Mouse (Mus musculus) intestine, postnatal 0 days (tissue): ENCODE results near the gene Chd3. TPM values are rescaled to one million over a fixed set of nuclear protein-coding genes. Genes with fewer than 3 reads are reported as not detected.
A peak's percentile ranks its signal among the peaks of the same experiment; 100 is the strongest.
"Not testable (repeated sequence)": the region's sequence is repeated elsewhere in the genome, so short reads cannot be mapped to it uniquely, and the experiment has no call there.

Source experiments
- ATAC-seq: fragments of 200-750 bp; cut with Nextera tagmentation; 2 replicates; pipeline ENCODE4 v1.8.0; 2017; ENCODE audit warnings: mild to moderate bottlenecking, moderate TSS enrichment, moderate library complexity
- H3K27ac ChIP-seq: fragments of 300-500 bp; sonication (generic); 2 replicates; pipeline ENCODE4 v1.5.1; 2014; ENCODE audit warnings: mild to moderate bottlenecking, low read depth, low read length, moderate library complexity
- H3K27me3 ChIP-seq: fragments of 300-500 bp; sonication (generic); replicated peaks from 2 replicates; pipeline ENCODE4 v1.6.1; 2014; ENCODE audit warnings: low read length, mixed read lengths; ENCODE audit not compliant: control insufficient read depth, insufficient read depth
- H3K36me3 ChIP-seq: fragments of 300-500 bp; sonication (generic); 2 replicates; pipeline ENCODE4 v1.6.1; 2014; ENCODE audit warnings: mild to moderate bottlenecking, moderate library complexity; ENCODE audit not compliant: control insufficient read depth, insufficient read depth
- H3K4me1 ChIP-seq: fragments of 300-500 bp; sonication (generic); replicated peaks from 2 replicates; pipeline ENCODE4 v1.6.1; 2014; ENCODE audit warnings: antibody characterized with exemption, low read length, mixed read lengths; ENCODE audit not compliant: control insufficient read depth, insufficient read depth
- H3K4me2 ChIP-seq: fragments of 300-500 bp; sonication (generic); replicated peaks from 2 replicates; pipeline ENCODE4 v1.6.1; 2014; ENCODE audit warnings: low read depth, mild to moderate bottlenecking, moderate library complexity
- H3K4me3 ChIP-seq: fragments of 300-500 bp; sonication (generic); 2 replicates; pipeline ENCODE4 v1.5.1; 2014; ENCODE audit warnings: low read depth, low read length
- H3K9ac ChIP-seq: fragments of 300-500 bp; sonication (generic); 2 replicates; pipeline ENCODE4 v1.6.1; 2014; ENCODE audit warnings: mild to moderate bottlenecking, low read depth, low read length
- H3K9me3 ChIP-seq: fragments of 300-500 bp; sonication (generic); 2 replicates; pipeline ENCODE4 v1.6.1; 2016; ENCODE audit warnings: mixed run types; ENCODE audit not compliant: control insufficient read depth
- CTCF ChIP-seq: sonication (generic); IDR thresholded peaks from 2 replicates; pipeline ENCODE4 v1.5.1; 2016; ENCODE audit warnings: low read depth, mild to moderate bottlenecking, control low read depth, antibody characterized with exemption, moderate library complexity
- WGBS: fragments of 180-500 bp; shearing (Covaris S2); extraction: QIAGEN DNeasy Blood & Tissue Kit; methylation state at CpG from one replicate; pipeline ENCODE4 v1.1.7; 2014; 5-methylcytosine and 5-hydroxymethylcytosine counted together
- polyA plus RNA-seq: library from polyadenylated mRNA; unstranded; fragments of >200 nt; fragmentation: Nextera tagmentation; extraction: Ambion mirVana; gene quantifications from 2 replicates; pipeline ENCODE4 v1.2.1, GENCODE M21; 2015

The Chd3 gene
- polyA plus RNA-seq, 1 experiment from 2014 or later, result 19.4 TPM

- H3K4me3 ChIP-seq, result peak within 1 kb of the TSS; percentile 26
- peak within 1 kb of the TSS; percentile 76 for H3K4me2 ChIP-seq
- H3K27ac ChIP-seq, result peak within 1 kb of the TSS; percentile 64
- 24% methylated on average over 16 of the region's 16 CpGs for WGBS
- H3K4me1 ChIP-seq, result 0 out of 2 replicates have a peak, but pooled peaks cover 5% of the 10 kb centered on the region
- H3K27me3 ChIP-seq, result no peaks in the 10 kb centered on the region
- peaks cover 32% of the 10 kb centered on the region for H3K36me3 ChIP-seq
- no peak for ATAC-seq
- peak within 1 kb of the TSS; percentile 42; the same call in 1 of the 2 replicates for H3K9ac ChIP-seq
- TF ChIP-seq CTCF, result no peak
- H3K9me3 ChIP-seq, result no peaks in the 10 kb centered on the region
Measured at GRCm38 (mm10) chr11:69398059-69398458, 28.9 kb upstream of the Chd3 start, which contains the start of gene Tmem88. Gene Tmem88, minus strand, starts transcription at chr11:69398234.

- Histone ChIP-seq H3K9ac (peak overlapping the region; percentile 42; the same call in 1 of the 2 replicates), H3K4me2 (peak overlapping the region; percentile 76), H3K4me3 (peak overlapping the region; percentile 26), H3K36me3 (peaks cover 32% of the 10 kb centered on the region), H3K9me3 (no peaks in the 10 kb centered on the region), H3K27ac (peak overlapping the region; percentile 64), H3K27me3 (no peaks in the 10 kb centered on the region), H3K4me1 (0 out of 2 replicates have a peak, but pooled peaks cover 5% of the 10 kb centered on the region)
- TF ChIP-seq CTCF, result peak; percentile 34
- ATAC-seq, result no peak
- 35% methylated on average over 24 of the region's 24 CpGs for WGBS
Measured at GRCm38 (mm10) chr11:69397581-69398057, 28.4 kb upstream of the Chd3 start.

DNA sequence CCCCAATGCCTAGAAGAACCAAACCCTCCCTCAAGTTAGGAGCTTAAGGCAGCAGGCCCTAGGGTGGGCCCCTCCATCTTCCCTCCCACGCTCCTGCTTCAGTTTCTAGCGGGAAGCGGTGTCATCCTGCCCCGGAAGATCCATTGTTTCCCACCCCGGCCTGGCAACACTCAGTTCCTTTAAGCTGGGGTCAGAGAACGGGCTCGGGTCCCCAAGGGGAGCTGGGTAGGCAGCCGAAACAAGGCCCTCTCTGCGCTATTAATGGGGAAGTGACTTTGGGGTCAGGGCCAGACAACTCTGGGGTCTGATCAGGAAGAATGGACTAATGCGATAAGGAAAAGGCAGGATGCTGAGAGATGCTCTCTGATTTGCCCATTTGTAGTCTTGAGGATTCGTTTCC lies 27.6 kb upstream of the Chd3 start:
- peak overlapping the region; percentile 91 for H3K27ac ChIP-seq
- 45% methylated on average over 11 of the region's 11 CpGs for WGBS
- H3K27me3 ChIP-seq, result no peaks in the 10 kb centered on the region
- H3K9me3 ChIP-seq, result no peaks in the 10 kb centered on the region
- H3K4me2 ChIP-seq, result peak overlapping the region; percentile 76
- H3K4me1 ChIP-seq, result 0 out of 2 replicates have a peak, but pooled peaks cover 5% of the 10 kb centered on the region
- no peak for TF ChIP-seq CTCF
- H3K36me3 ChIP-seq, result peaks cover 25% of the 10 kb centered on the region
- ATAC-seq, result no peak
- H3K4me3 ChIP-seq, result peak overlapping the region; percentile 58
- H3K9ac ChIP-seq, result peak overlapping the region; percentile 75; the same call in 1 of the 2 replicates

DNA sequence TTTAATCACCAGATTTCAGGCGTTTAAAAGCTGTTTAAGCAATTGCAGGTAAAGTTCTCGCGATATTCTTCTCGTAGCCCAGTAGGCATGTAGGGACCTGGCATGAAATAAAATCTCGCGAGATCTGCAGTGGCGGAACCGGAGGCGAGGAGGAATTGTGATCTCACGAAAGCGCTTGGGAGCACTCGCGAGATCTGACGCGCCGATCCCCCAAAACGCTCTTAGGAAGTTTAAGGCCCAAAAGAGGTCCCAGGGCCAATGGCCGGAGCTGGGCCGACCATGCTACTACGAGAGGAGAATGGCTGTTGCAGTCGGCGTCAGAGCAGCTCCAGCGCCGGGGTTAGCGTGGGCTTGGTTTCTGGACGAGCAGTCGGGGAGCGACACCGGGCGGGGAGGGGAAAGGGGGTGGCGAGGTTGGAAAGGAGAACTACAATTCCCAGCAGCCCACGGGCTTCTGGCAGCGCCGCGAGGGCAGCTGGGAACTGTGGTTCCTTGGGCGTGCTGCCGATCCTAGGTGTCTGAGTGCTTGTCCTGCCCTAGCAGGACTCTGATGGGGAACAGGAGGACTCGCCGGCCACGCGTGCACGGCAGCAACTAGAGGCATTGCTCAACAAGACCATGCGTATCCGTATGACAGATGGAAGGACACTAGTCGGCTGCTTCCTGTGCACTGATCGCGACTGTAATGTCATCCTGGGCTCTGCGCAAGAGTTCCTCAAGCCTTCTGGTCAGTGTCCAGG lies 26.6 kb upstream of the Chd3 start:
- WGBS, result under 1% methylated on average over 48 of the region's 48 CpGs
- Histone ChIP-seq H3K27ac (peak overlapping the region; percentile 91), H3K9ac (peak overlapping the region; percentile 75), H3K36me3 (peaks cover 16% of the 10 kb centered on the region), H3K9me3 (no peaks in the 10 kb centered on the region), H3K4me2 (peak overlapping the region; percentile 76), H3K4me3 (peak overlapping the region; percentile 58), H3K27me3 (no peaks in the 10 kb centered on the region), H3K4me1 (0 out of 2 replicates have a peak, but pooled peaks cover 5% of the 10 kb centered on the region)
- ATAC-seq, result peak; percentile 91
- no peak for TF ChIP-seq CTCF

DNA sequence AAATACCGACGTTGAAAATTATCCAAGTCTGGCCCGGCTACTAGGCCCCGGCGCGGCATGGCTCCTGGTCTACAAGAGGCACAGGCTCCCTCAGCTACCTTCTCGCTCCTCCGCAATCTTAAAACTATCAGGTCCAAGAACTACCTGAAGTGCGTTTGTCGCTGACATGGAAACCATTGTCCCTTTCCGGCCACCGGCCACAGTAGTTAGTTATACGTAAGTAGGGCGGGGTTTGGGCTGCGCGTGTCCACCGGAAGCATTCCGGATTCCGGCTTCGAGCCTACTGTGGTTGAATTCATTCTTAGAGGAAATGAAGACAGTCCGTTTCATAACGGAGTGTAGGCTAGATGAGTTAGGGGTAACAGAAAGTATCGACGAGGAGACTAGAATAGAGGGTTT lies 26.0 kb upstream of the Chd3 start, which contains the start of the genes Naa38 and Cyb5d1:
Gene Naa38 (plus strand): TSS at position 253 of the 399 bp plus-strand sequence.
Gene Cyb5d1 (minus strand): TSS at position 397 of the 399 bp plus-strand sequence.
- peak; percentile 75 for ATAC-seq
- peak within 1 kb of the TSS; percentile 58 for H3K4me3 ChIP-seq
- WGBS, result under 1% methylated on average over 21 of the region's 24 CpGs
- H3K36me3 ChIP-seq, result peaks cover 10% of the 10 kb centered on the region
- H3K4me1 ChIP-seq, H3K27me3 ChIP-seq, H3K9me3 ChIP-seq: not testable (repeated sequence)
- H3K9ac ChIP-seq, result peak within 1 kb of the TSS; percentile 75
- peak within 1 kb of the TSS; percentile 91 for H3K27ac ChIP-seq
- H3K4me2 ChIP-seq, result peak within 1 kb of the TSS; percentile 76

DNA sequence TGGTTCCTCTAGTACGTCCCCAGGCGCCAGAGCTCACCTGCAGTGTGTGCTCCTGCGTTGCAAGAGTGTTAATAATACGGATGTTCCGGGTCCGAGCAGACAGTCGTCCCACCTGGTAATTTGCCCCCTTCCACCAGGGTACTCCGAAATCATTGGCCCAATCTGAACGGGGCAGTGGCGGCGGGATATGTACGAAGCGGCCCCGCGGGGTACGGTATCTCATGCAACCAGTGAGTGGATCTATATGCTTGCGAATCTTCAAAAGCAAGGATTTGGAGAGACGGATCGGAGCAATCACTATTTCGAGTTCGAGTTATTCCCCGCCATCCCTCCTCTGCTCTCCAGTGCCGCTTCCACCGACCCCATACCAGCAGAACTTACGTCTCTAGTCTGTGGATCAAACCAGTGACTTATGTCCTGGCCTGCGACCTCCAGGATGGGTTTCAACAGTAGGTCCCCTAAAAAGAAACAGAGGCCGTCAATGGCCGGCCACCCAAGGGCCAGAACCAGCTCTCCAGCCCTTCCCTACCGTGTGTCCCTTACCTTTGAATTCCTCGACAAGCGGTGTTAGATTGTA lies 25.5 kb upstream of the Chd3 start:
- H3K36me3 ChIP-seq, H3K9me3 ChIP-seq, H3K27me3 ChIP-seq, H3K4me1 ChIP-seq: not testable (repeated sequence)
- 1% methylated on average over 31 of the region's 31 CpGs for WGBS
- Histone ChIP-seq H3K4me3 (peak overlapping the region; percentile 58), H3K9ac (peak overlapping the region; percentile 75), H3K27ac (peak overlapping the region; percentile 91), H3K4me2 (peak overlapping the region; percentile 76)
- ATAC-seq, result peak; percentile 9; the same call in 1 of the 2 replicates
